Mouse (Mus musculus): ENCODE data around the gene Catsperz.

- TF ChIP-seq GATA1 (IDR thresholded peaks at IDR 0.05; ENCODE audit: borderline replicate concordance, low read length) (no peak), FLI1 (IDR thresholded peaks at IDR 0.05; ENCODE audit: low read length) (no peak)
Observed at GRCm38 (mm10) chr19:6912205-6912970, 12.8 kb downstream of the Catsperz start.
